Mouse (Mus musculus): Measurements from ENCODE around the gene Rcan2.

- no peak for TF ChIP-seq POLR2A (IDR thresholded peaks at IDR 0.05; ENCODE audit: extremely low read depth, insufficient read depth, low read length)
- no peak for TF ChIP-seq CTCF (IDR thresholded peaks at IDR 0.05; ENCODE audit: extremely low read depth, insufficient read depth, low read length)
Measured at GRCm38 (mm10) chr17:43816480-43816879, 15.3 kb downstream of the Rcan2 start.
